In the genomic region with DNA sequence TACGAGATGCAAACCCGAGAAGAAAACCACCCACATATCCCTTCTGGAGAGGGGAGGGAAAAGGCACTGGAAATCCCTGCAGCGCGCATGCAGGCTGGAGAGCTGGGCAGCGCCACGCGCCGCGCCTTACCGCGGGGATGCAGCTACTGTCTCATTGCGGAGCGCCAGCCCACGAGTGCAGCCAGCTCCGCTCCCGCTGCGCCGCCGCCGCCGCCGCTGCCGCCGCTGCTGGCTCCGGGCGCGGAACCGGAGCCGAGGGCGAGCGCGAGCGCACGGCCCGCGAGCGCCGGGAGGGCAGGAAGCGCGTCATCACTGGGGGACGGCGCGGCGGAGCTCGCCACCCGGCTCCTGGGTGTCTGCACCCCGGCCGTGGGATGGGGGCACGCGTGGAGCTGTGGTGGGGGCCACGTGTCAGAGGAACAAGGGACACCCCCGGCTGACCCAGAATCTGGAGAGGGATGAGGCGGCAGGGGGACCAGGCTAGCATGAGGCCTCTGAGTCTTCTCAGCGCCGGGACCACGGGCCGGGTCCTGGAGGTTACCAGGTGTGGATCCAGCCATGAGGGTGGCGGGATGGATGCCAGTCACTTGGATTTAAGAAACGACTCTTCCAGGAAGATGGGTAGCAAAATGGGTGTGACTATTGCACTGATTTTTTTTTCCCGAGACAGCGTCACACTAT, we compare ENCODE assay signal across 8 mouse cellular contexts.
DNase-seq lines count a peak whose midpoint lies in the region; ATAC-seq lines count a peak whose summit lies in the region.

No protein-coding gene starts in this region.

- 0 out of 2 replicates have a peak, but pooled peaks cover 7% of the 10 kb centered on the region for H3K4me1 ChIP-seq in hindbrain, embryonic 11.5 days (replicated peaks; ENCODE audit: control insufficient read depth, insufficient read depth, low read length)

- H3K9me3 ChIP-seq in hindbrain, embryonic 11.5 days (ENCODE audit: control insufficient read depth, low read length): no peaks in the 10 kb centered on the region

- peak overlapping the region; percentile 85 for H3K4me3 ChIP-seq in hindbrain, embryonic 11.5 days (ENCODE audit: low read depth, low read length)

- peak overlapping the region; percentile 81 for H3K9ac ChIP-seq in hindbrain, embryonic 11.5 days (ENCODE audit: low read depth, low read length)

- no peaks in the 10 kb centered on the region for H3K36me3 ChIP-seq in hindbrain, embryonic 11.5 days (ENCODE audit: control insufficient read depth, insufficient read depth, low read length)

- ATAC-seq in hindbrain, embryonic 11.5 days (ENCODE audit: low FRiP score): peak; percentile 71

- peak overlapping the region; percentile 94 for H3K4me2 ChIP-seq in hindbrain, embryonic 11.5 days (replicated peaks; ENCODE audit: low read depth, low read length)

- peaks cover 5% of the 10 kb centered on the region for H3K27me3 ChIP-seq in hindbrain, embryonic 11.5 days (ENCODE audit: control insufficient read depth, insufficient read depth, low read length)

- DNase-seq in ZHBTc4 (ENCODE audit: low read depth, low spot score): peak; percentile 78
- DNase-seq in cerebellum, adult 9-10 months: peak; percentile 54
- peak; percentile 54 to 74 for DNase-seq in frontal cortex, postnatal 10 days (ENCODE audit: low spot score in 2 of 2)
- peak; percentile 83 for DNase-seq in hindbrain, embryonic 11.5 days (ENCODE audit: low spot score)
- DNase-seq in layer of hippocampus, postnatal 25 days (ENCODE audit: extremely low spot score in 1 of 2, low spot score in 1 of 2): peak; percentile 69 to 82
- DNase-seq in lung, postnatal 10 days: peak; percentile 68
- peak; percentile 74 to 77 for DNase-seq in right cerebral cortex, adult 2 months (ENCODE audit: low spot score in 2 of 2)
- DNase-seq in natural killer cell, adult 2 months (ENCODE audit: low spot score in 2 of 2): no peak

- H3K27ac ChIP-seq in hindbrain, embryonic 11.5 days (ENCODE audit: low read depth, low read length): peak overlapping the region; percentile 67; the same call in 1 of the 2 replicates

- WGBS in hindbrain, embryonic 11.5 days: under 1% methylated on average over 61 of the region's 61 CpGs

Comparison
In these comparisons a context has a peak if more than half of its experiments do, and no peak if none do; other contexts are left out.
1. DNase-seq: peak in ZHBTc4 (single experiment), cerebellum, adult 9-10 months (single experiment), frontal cortex, postnatal 10 days (2 of 2), hindbrain, embryonic 11.5 days (single experiment), layer of hippocampus, postnatal 25 days (2 of 2), lung, postnatal 10 days (single experiment) and right cerebral cortex, adult 2 months (2 of 2); none in natural killer cell, adult 2 months (0 of 2).